Mouse (Mus musculus) MEL (cell line): ENCODE data around the gene Tomm40.
A peak's percentile ranks its signal among the peaks of the same experiment; 100 is the strongest.

Experiments
- CHD2 ChIP-seq: IDR thresholded peaks from 2 replicates; pipeline ENCODE4 v1.6.1; 2011; ENCODE audit warnings: low read length, improper control_type of control experiment
- CTCF ChIP-seq, 3 experiments: IDR thresholded peaks in 2 of 3; conservative IDR thresholded peaks in 1 of 3; 2 replicates each; pipeline ENCODE4 v1.5.1; 2011 to 2012; ENCODE audit warnings: low read length in 3 of 3, low read depth in 2 of 3, mild to moderate bottlenecking in 2 of 3, improper control_type of control experiment in 1 of 3, inconsistent platforms in 1 of 3, mixed read lengths in 1 of 3, moderate library complexity in 1 of 3; ENCODE audit not compliant: control insufficient read depth in 1 of 3, insufficient read depth in 1 of 3, poor library complexity in 1 of 3, severe bottlenecking in 1 of 3

GRCm38 (mm10) chr7:19666750-19667149, 48.5 kb downstream of the Tomm40 start:
- peak; percentile 39 to 61 (median 52) for TF ChIP-seq CTCF (IDR thresholded peaks at IDR 0.05 in 2 of 3, conservative IDR thresholded peaks at IDR 0.05 in 1 of 3; ENCODE audit: control insufficient read depth in 1 of 3, insufficient read depth in 1 of 3, low read depth in 2 of 3, low read length in 3 of 3, poor library complexity in 1 of 3, severe bottlenecking in 1 of 3)
- no peak for TF ChIP-seq CHD2
